Mouse (Mus musculus): ENCODE measurements around the gene Gcnt2. TPM values are rescaled to one million over a fixed set of nuclear protein-coding genes. Genes with fewer than 3 reads are reported as not detected.

Gcnt2 gene
- polyA plus RNA-seq, 1 experiment from 2014 or later, result 7.3 TPM

GRCm38 (mm10) chr13:40844144-40844543 lies 15.4 kb upstream of the Gcnt2 start:
- DNase-seq (ENCODE audit: low spot score) (no peak), ATAC-seq (replicated peaks; ENCODE audit: low FRiP score, low read depth) (no peak)
- H3K36me3 ChIP-seq (ENCODE audit: insufficient read depth, low read length), result no peaks in the 10 kb centered on the region
- H3K4me3 ChIP-seq (replicated peaks; ENCODE audit: low read depth, low read length), result no peak overlapping the region
- no peaks in the 10 kb centered on the region for H3K4me1 ChIP-seq (replicated peaks; ENCODE audit: insufficient read depth, low read length)
- no peak overlapping the region for H3K27ac ChIP-seq
- no peaks in the 10 kb centered on the region for H3K9me3 ChIP-seq (replicated peaks; ENCODE audit: low read length)
- H3K27me3 ChIP-seq (ENCODE audit: insufficient read depth, low read length), result no peaks in the 10 kb centered on the region
- H3K4me2 ChIP-seq (ENCODE audit: low read length), result no peak overlapping the region
- H3K9ac ChIP-seq (ENCODE audit: low read depth, low read length), result no peak overlapping the region
- TF ChIP-seq CTCF (IDR thresholded peaks at IDR 0.05; ENCODE audit: low read depth), result no peak
- 93% methylated on average over 5 of the region's 5 CpGs for WGBS

GRCm38 (mm10) chr13:40845951-40846350 lies 13.6 kb upstream of the Gcnt2 start:
- no peak overlapping the region for H3K4me3 ChIP-seq (replicated peaks; ENCODE audit: low read depth, low read length)
- no peaks in the 10 kb centered on the region for H3K4me1 ChIP-seq (replicated peaks; ENCODE audit: insufficient read depth, low read length)
- H3K27me3 ChIP-seq (ENCODE audit: insufficient read depth, low read length), result no peaks in the 10 kb centered on the region
- no peak for TF ChIP-seq CTCF (IDR thresholded peaks at IDR 0.05; ENCODE audit: low read depth)
- ATAC-seq (replicated peaks; ENCODE audit: low FRiP score, low read depth) (no peak), DNase-seq (ENCODE audit: low spot score) (no peak)
- no peak overlapping the region for H3K27ac ChIP-seq
- no peak overlapping the region for H3K4me2 ChIP-seq (ENCODE audit: low read length)
- H3K9me3 ChIP-seq (replicated peaks; ENCODE audit: low read length), result no peaks in the 10 kb centered on the region
- H3K9ac ChIP-seq (ENCODE audit: low read depth, low read length), result no peak overlapping the region
- no peaks in the 10 kb centered on the region for H3K36me3 ChIP-seq (ENCODE audit: insufficient read depth, low read length)
- 39% methylated on average over 6 of the region's 6 CpGs for WGBS

DNA sequence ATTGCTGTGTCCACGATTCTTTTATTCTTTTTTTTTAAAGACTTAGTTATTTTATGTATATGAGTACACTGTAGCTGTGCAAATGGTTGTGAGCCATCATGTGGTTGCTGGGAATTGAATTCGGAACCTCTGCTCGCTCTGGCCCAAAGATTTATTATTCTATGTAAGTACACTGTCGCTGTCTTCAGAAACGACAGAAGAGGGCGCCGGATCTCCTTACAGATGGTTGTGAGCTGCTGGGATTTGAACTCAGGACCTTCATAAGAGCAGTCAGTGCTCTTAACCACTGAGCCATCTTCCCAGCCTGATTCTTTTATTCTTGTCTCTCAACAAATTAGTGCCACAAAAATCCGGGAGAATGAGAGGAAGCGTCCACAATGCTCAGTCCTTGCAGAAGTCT lies 13.2 kb upstream of the Gcnt2 start:
- ATAC-seq (replicated peaks; ENCODE audit: low FRiP score, low read depth) (no peak), DNase-seq (ENCODE audit: low spot score) (no peak)
- H3K9ac ChIP-seq (ENCODE audit: low read depth, low read length), result no peak overlapping the region
- H3K4me3 ChIP-seq (replicated peaks; ENCODE audit: low read depth, low read length), result no peak overlapping the region
- WGBS, result 65% methylated on average over 9 of the region's 9 CpGs
- no peaks in the 10 kb centered on the region for H3K27me3 ChIP-seq (ENCODE audit: insufficient read depth, low read length)
- H3K4me1 ChIP-seq (replicated peaks; ENCODE audit: insufficient read depth, low read length), result no peaks in the 10 kb centered on the region
- peak; percentile 54 for TF ChIP-seq CTCF (IDR thresholded peaks at IDR 0.05; ENCODE audit: low read depth)
- no peak overlapping the region for H3K27ac ChIP-seq
- H3K4me2 ChIP-seq (ENCODE audit: low read length), result no peak overlapping the region
- H3K36me3 ChIP-seq (ENCODE audit: insufficient read depth, low read length), result no peaks in the 10 kb centered on the region
- no peaks in the 10 kb centered on the region for H3K9me3 ChIP-seq (replicated peaks; ENCODE audit: low read length)

- Histone ChIP-seq H3K4me2 (ENCODE audit: low read length) (no peak overlapping the region), H3K9me3 (replicated peaks; ENCODE audit: low read length) (no peaks in the 10 kb centered on the region), H3K27ac (no peak overlapping the region), H3K4me3 (replicated peaks; ENCODE audit: low read depth, low read length) (no peak overlapping the region), H3K9ac (ENCODE audit: low read depth, low read length) (no peak overlapping the region), H3K27me3 (ENCODE audit: insufficient read depth, low read length) (no peaks in the 10 kb centered on the region), H3K36me3 (ENCODE audit: insufficient read depth, low read length) (no peaks in the 10 kb centered on the region), H3K4me1 (replicated peaks; ENCODE audit: insufficient read depth, low read length) (no peaks in the 10 kb centered on the region)
- WGBS, result 75% methylated on average over 4 of the region's 4 CpGs
- no peak for TF ChIP-seq CTCF (IDR thresholded peaks at IDR 0.05; ENCODE audit: low read depth)
- no peak for DNase-seq (ENCODE audit: low spot score)
- ATAC-seq (replicated peaks; ENCODE audit: low FRiP score, low read depth), result no peak
Measured at GRCm38 (mm10) chr13:40847898-40848297, 11.7 kb upstream of the Gcnt2 start.

DNA sequence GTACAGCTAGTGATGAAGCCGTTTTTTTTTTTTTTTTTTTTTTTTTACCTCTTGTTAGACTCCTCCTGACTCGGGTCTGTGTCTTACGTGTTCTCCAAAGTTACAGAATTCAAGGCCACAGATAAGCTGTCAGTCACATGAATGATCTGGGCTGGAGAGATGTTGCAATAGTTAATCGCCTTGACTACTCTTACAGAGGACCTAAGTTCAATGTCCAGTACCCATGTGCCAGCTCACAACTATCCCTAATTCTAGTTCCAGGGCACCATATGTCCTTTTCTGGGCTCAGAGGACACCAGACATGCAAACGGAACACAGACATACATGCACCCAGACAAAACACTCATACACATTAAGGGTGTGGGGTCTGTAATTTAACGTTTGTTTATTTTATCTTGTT lies 8.9 kb upstream of the Gcnt2 start:
- Histone ChIP-seq H3K9ac (ENCODE audit: low read depth, low read length) (no peak overlapping the region), H3K4me2 (ENCODE audit: low read length) (no peak overlapping the region), H3K4me1 (replicated peaks; ENCODE audit: insufficient read depth, low read length) (0 out of 2 replicates have a peak, but pooled peaks cover 3% of the 10 kb centered on the region), H3K9me3 (replicated peaks; ENCODE audit: low read length) (no peaks in the 10 kb centered on the region), H3K27me3 (ENCODE audit: insufficient read depth, low read length) (no peaks in the 10 kb centered on the region), H3K27ac (no peak overlapping the region), H3K4me3 (replicated peaks; ENCODE audit: low read depth, low read length) (no peak overlapping the region), H3K36me3 (ENCODE audit: insufficient read depth, low read length) (no peaks in the 10 kb centered on the region)
- TF ChIP-seq CTCF (IDR thresholded peaks at IDR 0.05; ENCODE audit: low read depth), result no peak
- no peak for DNase-seq (ENCODE audit: low spot score)
- no peak for ATAC-seq (replicated peaks; ENCODE audit: low FRiP score, low read depth)
- WGBS, result 88% methylated on average over 6 of the region's 6 CpGs

DNA sequence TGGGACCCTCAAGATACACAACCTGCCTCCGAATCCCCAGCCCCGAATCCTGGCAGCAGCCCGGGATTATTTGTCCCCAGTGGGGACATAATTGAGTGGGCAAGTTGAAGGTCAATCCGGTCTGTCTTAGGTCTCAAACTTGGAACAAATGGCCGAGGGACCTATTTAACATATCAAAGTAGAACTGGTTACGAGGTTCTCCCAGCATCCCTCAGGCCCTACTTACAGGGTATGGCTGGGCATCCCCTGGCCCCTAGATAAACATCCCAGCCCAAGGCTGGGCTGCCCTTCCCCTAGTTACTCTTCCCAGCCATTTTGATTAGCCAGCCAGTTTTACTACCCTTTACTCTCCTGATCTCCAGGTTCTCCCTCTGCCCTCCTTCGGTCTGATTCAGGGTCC lies 8.3 kb upstream of the Gcnt2 start:
- Histone ChIP-seq H3K4me1 (replicated peaks; ENCODE audit: insufficient read depth, low read length) (0 out of 2 replicates have a peak, but pooled peaks cover 3% of the 10 kb centered on the region), H3K36me3 (ENCODE audit: insufficient read depth, low read length) (no peaks in the 10 kb centered on the region), H3K9ac (ENCODE audit: low read depth, low read length) (no peak overlapping the region), H3K27me3 (ENCODE audit: insufficient read depth, low read length) (no peaks in the 10 kb centered on the region), H3K27ac (no peak overlapping the region), H3K4me2 (ENCODE audit: low read length) (no peak overlapping the region), H3K4me3 (replicated peaks; ENCODE audit: low read depth, low read length) (no peak overlapping the region), H3K9me3 (replicated peaks; ENCODE audit: low read length) (no peaks in the 10 kb centered on the region)
- ATAC-seq (replicated peaks; ENCODE audit: low FRiP score, low read depth) (no peak), DNase-seq (ENCODE audit: low spot score) (no peak)
- WGBS, result 75% methylated on average over 7 of the region's 7 CpGs
- no peak for TF ChIP-seq CTCF (IDR thresholded peaks at IDR 0.05; ENCODE audit: low read depth)

DNA sequence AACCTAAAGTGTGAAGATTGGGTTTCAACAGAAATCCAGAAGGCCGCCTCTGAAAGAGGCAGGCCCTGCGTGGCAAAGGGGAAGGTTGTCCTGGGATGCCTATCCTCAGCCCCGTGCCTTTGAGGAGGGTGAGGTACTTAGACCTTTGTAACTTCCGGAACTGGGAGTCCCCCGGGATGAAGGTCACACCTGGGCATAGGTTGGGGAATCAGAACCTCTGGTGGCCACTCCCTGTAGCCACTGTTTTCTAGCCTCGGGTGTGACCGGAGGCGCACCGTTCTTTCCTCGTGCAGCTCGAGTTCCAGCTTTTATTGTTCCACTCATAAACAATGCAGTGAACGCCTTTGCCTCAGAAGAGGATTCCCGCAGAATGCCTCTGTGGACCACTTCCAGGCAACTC lies 7.6 kb upstream of the Gcnt2 start:
- DNase-seq (ENCODE audit: low spot score) (no peak), ATAC-seq (replicated peaks; ENCODE audit: low FRiP score, low read depth) (no peak)
- Histone ChIP-seq H3K9ac (ENCODE audit: low read depth, low read length) (no peak overlapping the region), H3K4me2 (ENCODE audit: low read length) (0 out of 2 replicates have a peak overlapping the region, but pooled peaks have one; percentile 3), H3K9me3 (replicated peaks; ENCODE audit: low read length) (no peaks in the 10 kb centered on the region), H3K36me3 (ENCODE audit: insufficient read depth, low read length) (no peaks in the 10 kb centered on the region), H3K4me1 (replicated peaks; ENCODE audit: insufficient read depth, low read length) (0 out of 2 replicates have a peak, but pooled peaks cover 3% of the 10 kb centered on the region), H3K27me3 (ENCODE audit: insufficient read depth, low read length) (no peaks in the 10 kb centered on the region), H3K4me3 (replicated peaks; ENCODE audit: low read depth, low read length) (no peak overlapping the region), H3K27ac (no peak overlapping the region)
- TF ChIP-seq CTCF (IDR thresholded peaks at IDR 0.05; ENCODE audit: low read depth), result no peak
- WGBS, result 34% methylated on average over 13 of the region's 13 CpGs
